Mouse (Mus musculus) heart, adult 2 months (tissue): Measurements from ENCODE around the gene Ccsap. TPM values are rescaled to one million over a fixed set of nuclear protein-coding genes. Genes with fewer than 3 reads are reported as not detected.

ENCODE experiments used
- DNase-seq, 2 experiments: peaks; one replicate each; pipeline ENCODE4 v3.0.0; 2021
- H3K27ac ChIP-seq: fragments of 200-600 bp; 2 replicates; pipeline ENCODE4 v1.8.1; 2022
- H3K27me3 ChIP-seq: fragments of 200-500 bp; 2 replicates; pipeline ENCODE4 v1.6.1; 2012; ENCODE audit warnings: mild to moderate bottlenecking, low read length, inconsistent platforms, mixed read lengths; ENCODE audit not compliant: control insufficient read depth, insufficient read depth
- H3K36me3 ChIP-seq: fragments of 200-500 bp; 2 replicates; pipeline ENCODE4 v1.6.1; 2012; ENCODE audit warnings: low read length, inconsistent platforms; ENCODE audit not compliant: control insufficient read depth, insufficient read depth
- H3K4me1 ChIP-seq: fragments of 200-500 bp; 2 replicates; pipeline ENCODE4 v1.6.1; 2011; ENCODE audit warnings: low read length; ENCODE audit not compliant: control insufficient read depth, insufficient read depth
- H3K4me3 ChIP-seq: fragments of 200-600 bp; 2 replicates; pipeline ENCODE4 v1.8.1; 2022
- H3K79me2 ChIP-seq: fragments of 200-500 bp; replicated peaks from 2 replicates; pipeline ENCODE4 v1.6.1; 2012; ENCODE audit warnings: mild to moderate bottlenecking, inconsistent platforms, low read length, moderate library complexity, mixed read lengths; ENCODE audit not compliant: control insufficient read depth, insufficient read depth
- H3K9ac ChIP-seq: fragments of 200-500 bp; 2 replicates; pipeline ENCODE4 v1.6.1; 2012; ENCODE audit warnings: low read depth, mild to moderate bottlenecking, control low read depth, inconsistent platforms, low read length, mixed read lengths
- CTCF ChIP-seq: fragments of 200-600 bp; IDR thresholded peaks from 2 replicates; pipeline ENCODE4 v1.8.1; 2022; ENCODE audit warnings: antibody characterized with exemption, mild to moderate bottlenecking, moderate library complexity
- EP300 ChIP-seq: fragments of 200-500 bp; IDR thresholded peaks from 2 replicates; pipeline ENCODE4 v1.6.1; 2011; ENCODE audit warnings: low read depth, low read length, control low read depth; ENCODE audit not compliant: insufficient read depth
- POLR2A ChIP-seq: fragments of 200-500 bp; IDR thresholded peaks from 2 replicates; pipeline ENCODE4 v1.6.1; 2011; ENCODE audit warnings: mild to moderate bottlenecking, low read depth, low read length, control low read depth; ENCODE audit not compliant: insufficient read depth
- WGBS: fragments of 180-500 bp; shearing (Covaris S2); methylation state at CpG from one replicate; pipeline ENCODE4 v1.1.7; 2018; 5-methylcytosine and 5-hydroxymethylcytosine counted together
- intact Hi-C: fragments of 180-260 bp; cut with DNase I; formaldehyde crosslinking; loops from one replicate; pipeline ENCODE4 v1.15.1; 2025
- polyA plus RNA-seq: library from polyadenylated mRNA; depleted of rRNA; stranded (reverse); fragments of >200 nt; gene quantifications from 2 replicates; pipeline ENCODE4 v1.2.3, GENCODE M21; 2012
- total RNA-seq, 2 experiments: library from RNA; stranded (reverse); gene quantifications; 2 replicates each; pipeline ENCODE4 v1.2.3; 2021

The Ccsap gene
- total and polyA plus RNA-seq, 3 experiments: 0.18 to 0.81 (median 0.68) TPM

DNA sequence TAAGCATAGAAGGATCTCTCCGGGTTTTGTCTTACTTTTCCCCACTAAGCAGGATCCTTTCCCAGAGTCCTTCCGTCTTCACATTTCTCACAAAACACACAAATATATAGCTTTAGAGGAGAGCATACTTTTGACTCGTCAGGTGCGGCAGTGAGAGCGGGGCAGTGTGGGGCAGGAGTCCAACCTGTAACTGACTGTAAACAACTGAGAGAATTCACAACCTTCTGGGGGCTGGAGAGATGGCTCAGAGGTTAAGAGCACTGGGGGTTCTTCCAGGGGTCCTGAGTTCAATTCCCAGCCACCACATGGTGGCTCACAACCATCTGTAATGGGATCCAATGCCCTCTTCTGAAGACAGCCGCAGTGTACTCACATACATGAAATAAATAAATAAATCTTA is 60.6 kb downstream of the Ccsap start:
- TF ChIP-seq CTCF (no peak), EP300 (no peak), POLR2A (no peak)
- Histone ChIP-seq H3K27me3 (no peaks in the 10 kb centered on the region), H3K27ac (no peak overlapping the region), H3K36me3 (no peaks in the 10 kb centered on the region), H3K79me2 (no peaks in the 10 kb centered on the region), H3K4me1 (no peaks in the 10 kb centered on the region), H3K9ac (no peak overlapping the region), H3K4me3 (no peak overlapping the region)
- intact Hi-C loops: loop anchor here (10.0 kb wide), 1 partner anchor 565 kb away; no protein-coding TSS in a partner anchor
- WGBS: 76% methylated on average over 6 of the region's 6 CpGs
- no peak for DNase-seq

DNA sequence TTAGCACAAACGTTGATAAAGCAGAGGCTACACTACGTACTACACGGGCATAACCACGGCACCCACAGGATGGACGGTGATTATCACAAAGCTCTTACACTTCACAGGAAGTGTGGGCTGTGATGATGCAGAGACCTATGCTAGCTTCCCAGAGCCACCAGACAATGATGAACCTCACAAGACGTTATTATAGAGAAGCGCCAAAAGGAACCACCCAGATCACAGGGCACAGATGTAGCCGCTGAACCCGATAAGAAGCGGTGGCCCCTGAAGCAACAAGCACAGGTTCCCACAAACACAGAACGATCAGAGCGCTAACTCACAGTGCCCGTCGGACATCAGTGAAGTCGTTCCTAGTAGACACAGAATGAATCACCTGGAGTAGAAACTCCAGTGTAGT is 62.1 kb downstream of the Ccsap start:
- 73% methylated on average over 15 of the region's 15 CpGs for WGBS
- Histone ChIP-seq H3K9ac (no peak overlapping the region), H3K27me3 (no peaks in the 10 kb centered on the region), H3K27ac (no peak overlapping the region), H3K36me3 (no peaks in the 10 kb centered on the region), H3K79me2 (no peaks in the 10 kb centered on the region), H3K4me1 (no peaks in the 10 kb centered on the region), H3K4me3 (no peak overlapping the region)
- intact Hi-C loops: loop anchor here (10.0 kb wide), 1 partner anchor 567 kb away; no protein-coding TSS in a partner anchor
- no peak for TF ChIP-seq EP300
- TF ChIP-seq POLR2A: no peak
- no peak for TF ChIP-seq CTCF
- no peak for DNase-seq

DNA sequence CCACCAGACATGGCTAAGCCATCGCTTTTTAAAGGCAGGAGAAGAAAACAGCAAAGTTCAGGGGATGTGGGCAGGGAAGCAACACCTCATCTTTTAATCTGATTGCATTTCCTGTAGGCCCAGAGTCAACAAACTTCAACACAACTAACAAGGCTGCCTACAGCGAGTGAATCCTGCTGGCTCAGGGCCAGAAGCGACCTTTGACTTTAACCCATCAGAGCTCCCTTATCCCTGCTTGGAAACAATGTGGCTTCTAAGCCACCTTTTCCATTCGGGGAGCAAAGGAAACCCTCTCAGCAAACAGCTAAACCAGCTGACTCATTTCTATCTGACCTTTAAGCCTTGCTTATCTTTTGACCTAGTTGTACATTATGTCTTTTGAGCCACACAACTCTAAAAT is 63.3 kb downstream of the Ccsap start:
- H3K27ac ChIP-seq: no peak overlapping the region
- WGBS: 27% methylated on average over 4 of the region's 4 CpGs
- DNase-seq: no peak
- no peaks in the 10 kb centered on the region for H3K27me3 ChIP-seq
- H3K4me3 ChIP-seq: no peak overlapping the region
- H3K4me1 ChIP-seq: no peaks in the 10 kb centered on the region
- H3K79me2 ChIP-seq: no peaks in the 10 kb centered on the region
- H3K36me3 ChIP-seq: no peaks in the 10 kb centered on the region
- intact Hi-C loops: loop anchor here (10.0 kb wide), 1 partner anchor 568 kb away; no protein-coding TSS in a partner anchor
- no peak overlapping the region for H3K9ac ChIP-seq
- no peak for TF ChIP-seq EP300
- no peak for TF ChIP-seq CTCF
- TF ChIP-seq POLR2A: no peak

DNA sequence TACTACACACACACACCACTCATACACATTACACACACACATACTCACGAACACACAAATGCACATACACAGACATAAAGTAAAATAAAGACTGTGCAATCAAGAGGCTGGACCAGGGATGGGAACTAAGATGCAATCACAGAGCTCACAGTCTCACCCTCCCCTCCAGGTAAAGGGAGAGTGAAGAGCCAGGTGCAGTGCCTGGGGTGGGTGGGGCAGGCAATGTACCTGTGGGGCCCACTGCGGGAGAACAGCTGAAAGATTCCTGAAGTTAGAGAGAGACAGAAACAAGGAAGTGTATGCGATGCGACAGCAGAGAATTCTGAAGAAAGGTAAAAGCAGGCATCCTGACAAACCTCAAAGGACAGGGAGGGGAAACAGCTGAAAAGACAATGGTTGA is 65.2 kb downstream of the Ccsap start:
- Histone ChIP-seq H3K36me3 (no peaks in the 10 kb centered on the region), H3K9ac (no peak overlapping the region), H3K4me3 (no peak overlapping the region), H3K4me1 (no peaks in the 10 kb centered on the region), H3K27me3 (no peaks in the 10 kb centered on the region), H3K79me2 (no peaks in the 10 kb centered on the region), H3K27ac (no peak overlapping the region)
- DNase-seq: no peak
- intact Hi-C loops: loop anchor here (5.0 to 10.0 kb wide), 2 partner anchors 128 to 570 kb away; no protein-coding TSS in a partner anchor
- 68% methylated on average over 4 of the region's 4 CpGs for WGBS
- TF ChIP-seq EP300 (no peak), CTCF (no peak), POLR2A (no peak)

DNA sequence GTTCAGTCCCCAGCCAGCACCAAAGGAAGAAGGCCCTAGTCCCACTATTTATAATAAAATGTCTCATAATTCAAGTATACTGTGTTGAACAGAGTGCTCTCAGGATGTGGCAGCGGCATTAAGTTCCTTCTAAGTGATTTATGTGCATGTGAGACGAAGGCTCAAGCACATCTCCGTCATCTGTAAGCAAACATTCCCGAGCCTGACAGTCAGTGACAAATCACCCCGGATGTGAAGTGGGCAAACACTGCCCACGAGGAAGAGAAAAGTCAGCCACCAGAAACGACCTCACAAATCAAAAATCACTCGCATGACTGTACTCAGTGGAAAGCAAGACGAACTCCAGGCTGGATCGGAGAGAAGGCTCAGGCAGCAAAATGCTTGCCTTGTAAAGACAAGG is 66.1 kb downstream of the Ccsap start:
- no peaks in the 10 kb centered on the region for H3K4me1 ChIP-seq
- H3K27ac ChIP-seq: no peak overlapping the region
- TF ChIP-seq EP300 (no peak), POLR2A (no peak), CTCF (no peak)
- WGBS: 61% methylated on average over 10 of the region's 10 CpGs
- no peak for DNase-seq
- H3K9ac ChIP-seq: no peak overlapping the region
- no peaks in the 10 kb centered on the region for H3K36me3 ChIP-seq
- no peaks in the 10 kb centered on the region for H3K27me3 ChIP-seq
- intact Hi-C loops: loop anchor here (5.0 to 10.0 kb wide), 2 partner anchors 128 to 571 kb away; no protein-coding TSS in a partner anchor
- H3K79me2 ChIP-seq: no peaks in the 10 kb centered on the region
- H3K4me3 ChIP-seq: no peak overlapping the region

DNA sequence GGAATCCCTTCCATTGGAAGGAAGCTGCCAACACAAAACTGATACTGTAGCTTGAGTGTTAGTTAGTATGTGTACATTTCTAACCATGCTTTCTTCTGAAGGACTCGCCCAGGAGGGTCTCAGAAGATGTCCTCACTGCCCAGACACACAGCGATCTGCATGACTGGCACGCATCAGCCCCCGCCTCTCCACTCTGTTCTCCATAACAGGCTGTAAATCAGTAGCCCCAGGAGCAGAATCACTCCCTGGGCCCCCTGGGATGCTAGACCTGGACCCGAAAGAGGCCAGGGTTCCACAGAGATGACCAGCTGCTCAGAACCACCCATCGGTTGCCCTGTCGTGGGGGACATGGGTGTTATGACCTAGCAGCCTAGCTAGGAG is 68.2 kb downstream of the Ccsap start:
- no peaks in the 10 kb centered on the region for H3K27me3 ChIP-seq
- no peak overlapping the region for H3K9ac ChIP-seq
- no peak for TF ChIP-seq EP300
- TF ChIP-seq POLR2A: no peak
- TF ChIP-seq CTCF: no peak
- no peak for DNase-seq
- H3K79me2 ChIP-seq: no peaks in the 10 kb centered on the region
- H3K4me3 ChIP-seq: no peak overlapping the region
- 83% methylated on average over 7 of the region's 7 CpGs for WGBS
- H3K27ac ChIP-seq: no peak overlapping the region
- intact Hi-C loops: loop anchor here (5.0 to 10.0 kb wide), 2 partner anchors 130 to 573 kb away; no protein-coding TSS in a partner anchor
- 0 out of 2 replicates have a peak, but pooled peaks cover 1% of the 10 kb centered on the region for H3K4me1 ChIP-seq
- no peaks in the 10 kb centered on the region for H3K36me3 ChIP-seq
